Mouse (Mus musculus) liver, adult 2 months (tissue): ENCODE data around the gene Maml2. TPM values are rescaled to one million over a fixed set of nuclear protein-coding genes. Genes with fewer than 3 reads are reported as not detected.

ENCODE experiments used
- DNase-seq: peaks from one replicate; pipeline ENCODE4 v3.0.0-alpha.2; 2011; ENCODE audit warnings: low read depth, low spot score; ENCODE audit errors: extremely low read depth
- H3K27ac ChIP-seq: fragments of 200-500 bp; replicated peaks from 2 replicates; pipeline ENCODE4 v1.5.1; 2012; ENCODE audit warnings: low read depth, mild to moderate bottlenecking, control low read depth, inconsistent platforms, low read length; ENCODE audit not compliant: insufficient read depth
- H3K27me3 ChIP-seq: fragments of 200-500 bp; 2 replicates; pipeline ENCODE4 v1.6.1; 2012; ENCODE audit warnings: mild to moderate bottlenecking, moderate library complexity, low read length, inconsistent platforms; ENCODE audit not compliant: control insufficient read depth, insufficient read depth
- H3K36me3 ChIP-seq: fragments of 200-500 bp; 2 replicates; pipeline ENCODE4 v1.6.1; 2012; ENCODE audit warnings: low read length, inconsistent platforms; ENCODE audit not compliant: control insufficient read depth, insufficient read depth
- H3K4me1 ChIP-seq: fragments of 200-500 bp; 2 replicates; pipeline ENCODE4 v1.6.1; 2011; ENCODE audit warnings: low read length; ENCODE audit not compliant: control insufficient read depth, insufficient read depth
- H3K4me3 ChIP-seq: fragments of 200-500 bp; 2 replicates; pipeline ENCODE4 v1.5.1; 2011; ENCODE audit warnings: low read depth, mild to moderate bottlenecking, control low read depth, low read length, moderate library complexity; ENCODE audit not compliant: insufficient read depth
- H3K79me2 ChIP-seq: fragments of 200-500 bp; 2 replicates; pipeline ENCODE4 v1.6.1; 2012; ENCODE audit warnings: inconsistent platforms, mild to moderate bottlenecking, low read length, moderate library complexity; ENCODE audit not compliant: control insufficient read depth, insufficient read depth
- H3K9ac ChIP-seq: fragments of 200-500 bp; 2 replicates; pipeline ENCODE4 v1.6.1; 2012; ENCODE audit warnings: low read depth, mild to moderate bottlenecking, control low read depth, inconsistent platforms, low read length
- CTCF ChIP-seq: fragments of 200-500 bp; IDR thresholded peaks from 2 replicates; pipeline ENCODE4 v1.5.1; 2011; ENCODE audit warnings: low read depth, low read length, control low read depth
- POLR2A ChIP-seq: fragments of 200-500 bp; IDR thresholded peaks from 2 replicates; pipeline ENCODE4 v1.6.1; 2011; ENCODE audit warnings: low read length, control low read depth; ENCODE audit not compliant: insufficient read depth; ENCODE audit errors: extremely low read depth
- WGBS: fragments of 180-500 bp; shearing (Covaris S2); methylation state at CpG from one replicate; pipeline ENCODE4 v1.1.7; 2018; 5-methylcytosine and 5-hydroxymethylcytosine counted together
- polyA plus RNA-seq: library from polyadenylated mRNA; depleted of rRNA; stranded (reverse); fragments of >200 nt; gene quantifications from 2 replicates; pipeline ENCODE4 v1.2.3, GENCODE M21; 2012
- total RNA-seq: library from RNA; depleted of rRNA; stranded (reverse); fragments of >200 nt; gene quantifications from 2 replicates; pipeline ENCODE4 v1.2.3, GENCODE M21; 2014

Gene Maml2
- total and polyA plus RNA-seq, 2 experiments, result 0.77 to 1.2 TPM

GRCm38 (mm10) chr9:13443484-13444211 lies 145.9 kb downstream of the Maml2 start:
- no peak overlapping the region for H3K9ac ChIP-seq
- H3K36me3 ChIP-seq, result no peaks in the 10 kb centered on the region
- TF ChIP-seq CTCF (no peak), POLR2A (no peak)
- H3K4me1 ChIP-seq, result peaks cover 2% of the 10 kb centered on the region; the same call in 1 of the 2 replicates
- peak; percentile 19 for DNase-seq
- WGBS, result 76% methylated on average over 1 of the region's 1 CpGs
- no peak overlapping the region for H3K4me3 ChIP-seq
- H3K27ac ChIP-seq, result no peak overlapping the region
- H3K27me3 ChIP-seq, result no peaks in the 10 kb centered on the region
- H3K79me2 ChIP-seq, result no peaks in the 10 kb centered on the region

DNA sequence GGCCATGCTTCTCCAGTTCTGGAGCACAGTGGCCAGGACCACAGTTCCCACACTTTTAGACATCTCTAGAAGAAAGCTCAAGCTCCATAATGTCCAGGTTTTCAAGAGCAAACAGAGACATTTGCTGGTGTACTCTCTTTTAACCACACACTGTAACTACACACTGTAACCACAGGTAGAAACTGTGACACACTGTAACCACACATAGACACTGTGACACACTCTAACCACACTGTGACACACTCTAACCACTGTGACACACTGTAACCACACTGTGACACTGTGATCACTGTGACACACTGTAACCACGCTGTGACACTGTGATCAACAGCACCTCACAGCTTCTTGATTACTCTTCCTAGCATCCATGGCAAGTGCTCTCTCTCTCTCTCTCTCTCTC lies 148.5 kb downstream of the Maml2 start:
- Histone ChIP-seq H3K9ac (no peak overlapping the region), H3K27me3 (no peaks in the 10 kb centered on the region), H3K79me2 (no peaks in the 10 kb centered on the region), H3K27ac (no peak overlapping the region), H3K4me3 (no peak overlapping the region), H3K4me1 (peaks cover 2% of the 10 kb centered on the region; the same call in 1 of the 2 replicates), H3K36me3 (no peaks in the 10 kb centered on the region)
- TF ChIP-seq POLR2A (no peak), CTCF (no peak)
- 93% methylated on average over 1 of the region's 1 CpGs for WGBS
- no peak for DNase-seq

- Histone ChIP-seq H3K9ac (no peak within 1 kb of the TSS), H3K27me3 (no peaks in the 10 kb centered on the region), H3K27ac (no peak within 1 kb of the TSS), H3K36me3 (no peaks in the 10 kb centered on the region), H3K4me3 (no peak within 1 kb of the TSS), H3K79me2 (no peaks in the 10 kb centered on the region), H3K4me1 (peaks cover 2% of the 10 kb centered on the region; the same call in 1 of the 2 replicates)
- TF ChIP-seq CTCF, result no peak
- no peak for DNase-seq
- WGBS, result 48% methylated on average over 4 of the region's 4 CpGs
Measured at GRCm38 (mm10) chr9:13446703-13447285, 149.0 kb downstream of the Maml2 start, which contains the start of gene Gm17571. Gene Gm17571 (minus strand): TSS chr9:13446753.

DNA sequence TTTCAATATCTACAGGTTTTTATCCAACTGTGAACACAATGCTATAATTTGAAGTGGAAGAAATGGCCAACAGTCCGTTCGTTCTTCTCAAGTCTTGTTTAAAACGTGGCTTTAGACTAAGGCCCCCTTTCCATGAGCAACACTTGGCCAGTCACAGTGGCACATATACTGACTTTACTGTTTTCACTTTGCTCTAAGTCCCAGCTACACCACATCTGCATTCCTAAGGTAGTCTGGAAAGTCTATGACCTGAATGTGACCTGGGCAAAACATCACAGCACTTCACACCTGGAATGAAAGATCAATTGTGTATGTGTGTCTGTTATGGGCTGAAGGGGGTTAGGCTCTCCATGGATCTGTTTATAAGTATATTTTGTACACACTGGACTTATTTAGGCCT lies 151.0 kb downstream of the Maml2 start:
- 84% methylated on average over 3 of the region's 3 CpGs for WGBS
- H3K4me1 ChIP-seq, result no peaks in the 10 kb centered on the region
- no peak overlapping the region for H3K4me3 ChIP-seq
- H3K27ac ChIP-seq, result no peak overlapping the region
- TF ChIP-seq POLR2A, result no peak
- TF ChIP-seq CTCF, result no peak
- H3K79me2 ChIP-seq, result no peaks in the 10 kb centered on the region
- no peak for DNase-seq
- H3K36me3 ChIP-seq, result no peaks in the 10 kb centered on the region
- H3K9ac ChIP-seq, result no peak overlapping the region
- no peaks in the 10 kb centered on the region for H3K27me3 ChIP-seq

DNA sequence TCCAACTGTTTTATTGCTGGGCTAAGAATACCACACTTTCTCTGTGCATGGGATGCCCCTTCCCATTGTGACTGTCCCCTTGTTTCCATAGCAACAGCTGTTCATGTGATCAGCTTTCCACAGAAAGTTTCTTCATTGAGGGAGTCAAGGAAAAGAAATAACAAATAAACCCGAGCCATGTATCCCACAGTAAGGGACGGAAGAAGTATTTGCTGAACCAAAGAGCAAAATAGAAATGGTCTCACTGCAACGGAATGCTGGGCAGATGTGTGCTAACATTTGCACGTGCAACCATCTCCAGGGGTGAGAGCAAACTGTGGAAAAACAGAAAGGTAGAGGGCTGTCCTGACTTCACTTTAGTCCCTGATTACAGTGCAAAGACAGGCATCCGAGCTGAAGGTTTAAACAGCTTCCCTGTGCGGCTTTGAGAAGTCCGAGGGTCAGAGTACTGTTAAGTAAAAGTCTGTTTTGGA lies 156.9 kb downstream of the Maml2 start:
- no peaks in the 10 kb centered on the region for H3K36me3 ChIP-seq
- H3K79me2 ChIP-seq, result no peaks in the 10 kb centered on the region
- H3K9ac ChIP-seq, result no peak overlapping the region
- H3K27me3 ChIP-seq, result no peaks in the 10 kb centered on the region
- TF ChIP-seq CTCF, result no peak
- TF ChIP-seq POLR2A, result no peak
- no peak for DNase-seq
- 36% methylated on average over 7 of the region's 7 CpGs for WGBS
- H3K27ac ChIP-seq, result no peak overlapping the region
- no peak overlapping the region for H3K4me3 ChIP-seq
- no peaks in the 10 kb centered on the region for H3K4me1 ChIP-seq

GRCm38 (mm10) chr9:13455231-13455630 lies 157.5 kb downstream of the Maml2 start:
- no peaks in the 10 kb centered on the region for H3K27me3 ChIP-seq
- H3K4me3 ChIP-seq, result no peak overlapping the region
- TF ChIP-seq POLR2A (no peak), CTCF (no peak)
- no peak overlapping the region for H3K9ac ChIP-seq
- H3K79me2 ChIP-seq, result no peaks in the 10 kb centered on the region
- no peaks in the 10 kb centered on the region for H3K36me3 ChIP-seq
- WGBS, result 71% methylated on average over 1 of the region's 1 CpGs
- DNase-seq, result no peak
- no peak overlapping the region for H3K27ac ChIP-seq
- H3K4me1 ChIP-seq, result no peaks in the 10 kb centered on the region
